Mouse (Mus musculus) midbrain, postnatal 0 days (tissue): ENCODE measurements around the gene Gatd1. TPM values are rescaled to one million over a fixed set of nuclear protein-coding genes. Genes with fewer than 3 reads are reported as not detected.
A peak's percentile ranks its signal among the peaks of the same experiment; 100 is the strongest.

Source experiments
- ATAC-seq: fragments of 200-750 bp; cut with Nextera tagmentation; 2 replicates; pipeline ENCODE4 v1.8.0; 2017; ENCODE audit warnings: moderate number of reproducible peaks, mild to moderate bottlenecking, moderate TSS enrichment, moderate library complexity; ENCODE audit not compliant: low FRiP score
- DNase-seq: peaks from one replicate; pipeline ENCODE4 v3.0.0-alpha.2; 2015; ENCODE audit warnings: low spot score
- H3K27ac ChIP-seq: fragments of 300-500 bp; sonication (generic); 2 replicates; pipeline ENCODE4 v1.5.1; 2014; ENCODE audit warnings: low read depth, mild to moderate bottlenecking, low read length, mixed read lengths
- H3K27me3 ChIP-seq: fragments of 300-500 bp; sonication (generic); 2 replicates; pipeline ENCODE4 v1.6.1; 2014; ENCODE audit warnings: low read length, control low read depth, mixed read lengths; ENCODE audit not compliant: insufficient read depth
- H3K36me3 ChIP-seq: fragments of 300-500 bp; sonication (generic); 2 replicates; pipeline ENCODE4 v1.6.1; 2014; ENCODE audit warnings: low read length, control low read depth, mixed read lengths; ENCODE audit not compliant: insufficient read depth
- H3K4me1 ChIP-seq: fragments of 300-500 bp; sonication (generic); 2 replicates; pipeline ENCODE4 v1.6.1; 2014; ENCODE audit warnings: mild to moderate bottlenecking, control low read depth, antibody characterized with exemption, low read length, mixed read lengths; ENCODE audit not compliant: insufficient read depth
- H3K4me2 ChIP-seq: fragments of 300-500 bp; sonication (generic); 2 replicates; pipeline ENCODE4 v1.6.1; 2014; ENCODE audit warnings: low read depth, mild to moderate bottlenecking, low read length, mixed read lengths; ENCODE audit not compliant: poor library complexity, severe bottlenecking
- H3K4me3 ChIP-seq: fragments of 300-500 bp; sonication (generic); 2 replicates; pipeline ENCODE4 v1.5.1; 2014; ENCODE audit warnings: low read depth, mild to moderate bottlenecking, low read length, moderate library complexity
- H3K9ac ChIP-seq: fragments of 300-500 bp; sonication (generic); replicated peaks from 2 replicates; pipeline ENCODE4 v1.6.1; 2014; ENCODE audit warnings: mild to moderate bottlenecking, low read length, moderate library complexity, mixed read lengths; ENCODE audit not compliant: poor library complexity, severe bottlenecking
- H3K9me3 ChIP-seq: fragments of 300-500 bp; sonication (generic); 2 replicates; pipeline ENCODE4 v1.6.1; 2016; ENCODE audit warnings: low read length, control low read depth
- CTCF ChIP-seq: IDR thresholded peaks from 2 replicates; pipeline ENCODE4 v1.5.1; 2016; ENCODE audit warnings: antibody characterized with exemption, mild to moderate bottlenecking
- WGBS: fragments of 180-500 bp; shearing (Covaris S2); extraction: QIAGEN DNeasy Blood & Tissue Kit; methylation state at CpG from one replicate; pipeline ENCODE4 v1.1.7; 2014; 5-methylcytosine and 5-hydroxymethylcytosine counted together
- polyA plus RNA-seq: library from polyadenylated mRNA; unstranded; fragments of >200 nt; fragmentation: Nextera tagmentation; extraction: Ambion mirVana; gene quantifications from 2 replicates; pipeline ENCODE4 v1.2.1, GENCODE M21; 2015
- total RNA-seq: library from RNA; depleted of rRNA; stranded (reverse); fragments of >200 nt; gene quantifications from 2 replicates; pipeline ENCODE4 v1.2.3, GENCODE M21; 2014

The Gatd1 gene
- total and polyA plus RNA-seq, 2 experiments from 2014 or later, result 48.9 to 72.9 TPM

GRCm38 (mm10) chr7:141391625-141392551, 22.0 kb downstream of the Gatd1 start, which contains the start of gene Taldo1:
TSS of gene Taldo1 (plus strand) at chr7:141392199.
- under 1% methylated on average over 57 of the region's 57 CpGs for WGBS
- Histone ChIP-seq H3K4me2 (peak within 1 kb of the TSS; percentile 79), H3K9me3 (no peaks in the 10 kb centered on the region), H3K4me1 (peaks cover 8% of the 10 kb centered on the region; the same call in 1 of the 2 replicates), H3K27me3 (no peaks in the 10 kb centered on the region), H3K4me3 (peak within 1 kb of the TSS; percentile 68), H3K27ac (peak within 1 kb of the TSS; percentile 82), H3K36me3 (peaks cover 7% of the 10 kb centered on the region), H3K9ac (peak within 1 kb of the TSS; percentile 65)
- no peak for TF ChIP-seq CTCF
- DNase-seq (peak; percentile 96), ATAC-seq (peak; percentile 95)

- H3K9ac ChIP-seq, result no peak overlapping the region
- no peak for ATAC-seq
- H3K9me3 ChIP-seq, result no peaks in the 10 kb centered on the region
- H3K27me3 ChIP-seq, result no peaks in the 10 kb centered on the region
- DNase-seq, result no peak
- peaks cover 8% of the 10 kb centered on the region; the same call in 1 of the 2 replicates for H3K4me1 ChIP-seq
- H3K4me2 ChIP-seq, result no peak overlapping the region
- no peak overlapping the region for H3K27ac ChIP-seq
- no peak for TF ChIP-seq CTCF
- H3K36me3 ChIP-seq, result no peaks in the 10 kb centered on the region; the same call in 1 of the 2 replicates
- 59% methylated on average over 9 of the region's 9 CpGs for WGBS
- H3K4me3 ChIP-seq, result no peak overlapping the region
Observed at GRCm38 (mm10) chr7:141390326-141391259, 23.3 kb downstream of the Gatd1 start.

GRCm38 (mm10) chr7:141388487-141389109, 25.3 kb downstream of the Gatd1 start:
- H3K4me1 ChIP-seq, result peaks cover 8% of the 10 kb centered on the region; the same call in 1 of the 2 replicates
- no peak for TF ChIP-seq CTCF
- 59% methylated on average over 3 of the region's 3 CpGs for WGBS
- DNase-seq (no peak), ATAC-seq (no peak)
- no peaks in the 10 kb centered on the region for H3K9me3 ChIP-seq
- H3K27me3 ChIP-seq, result no peaks in the 10 kb centered on the region
- no peak overlapping the region for H3K4me2 ChIP-seq
- H3K27ac ChIP-seq, result no peak overlapping the region
- no peak overlapping the region for H3K4me3 ChIP-seq
- H3K36me3 ChIP-seq, result no peaks in the 10 kb centered on the region
- no peak overlapping the region for H3K9ac ChIP-seq

GRCm38 (mm10) chr7:141387807-141388486, 26.0 kb downstream of the Gatd1 start:
- no peak for DNase-seq
- Histone ChIP-seq H3K4me1 (peaks cover 5% of the 10 kb centered on the region; the same call in 1 of the 2 replicates), H3K27me3 (no peaks in the 10 kb centered on the region), H3K4me2 (no peak overlapping the region), H3K9ac (no peak overlapping the region), H3K36me3 (no peaks in the 10 kb centered on the region), H3K27ac (no peak overlapping the region), H3K4me3 (no peak overlapping the region), H3K9me3 (no peaks in the 10 kb centered on the region)
- ATAC-seq, result no peak
- 53% methylated on average over 2 of the region's 2 CpGs for WGBS
- TF ChIP-seq CTCF, result no peak
